ENCODE assay signal across 19 mouse cellular contexts in the genomic region with DNA sequence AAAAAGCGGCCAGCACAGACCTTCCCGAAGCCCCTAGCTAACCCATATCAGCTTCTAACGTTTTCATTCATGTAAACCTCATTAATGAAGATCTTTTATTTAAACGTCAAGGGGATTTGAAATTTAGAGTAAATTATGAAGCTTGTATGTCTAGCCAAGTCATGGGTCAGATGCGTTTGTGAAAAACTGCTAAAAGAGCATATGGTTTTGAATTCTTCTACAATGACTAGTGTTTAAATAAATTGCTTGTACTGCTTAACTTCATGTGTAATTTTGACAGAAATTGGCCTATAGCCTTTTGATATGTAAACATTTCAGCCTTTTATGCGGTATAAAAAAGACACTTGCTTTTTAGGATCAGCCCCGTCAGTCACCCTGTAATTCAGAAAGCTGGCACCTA. TPM values are rescaled to one million over a fixed set of nuclear protein-coding genes. Genes with fewer than 3 reads are reported as not detected.
DNase-seq lines count a peak whose midpoint lies in the region; ATAC-seq and TF ChIP-seq lines count a peak whose summit lies in the region.
"Had no signal": no experiment of that assay in that cellular context is flagged by ENCODE, and none has a peak within 500 bp of the region (broad histone marks: within the 10 kb centered on the region; RNA-seq: fewer than 3 reads in every experiment).

No protein-coding gene starts in this region.

- no peak overlapping the region for H3K4me2 ChIP-seq in hindbrain, embryonic 11.5 days (replicated peaks; ENCODE audit: low read depth, low read length)
- no peak overlapping the region for H3K4me2 ChIP-seq in hindbrain, embryonic 13.5 days
- no peak overlapping the region for H3K4me2 ChIP-seq in lung, embryonic 14.5 days
- H3K4me2 ChIP-seq in embryonic facial prominence, embryonic 12.5 days (replicated peaks), result peak overlapping the region; percentile 26; the same call in 1 of the 2 replicates
- H3K4me2 ChIP-seq: forebrain, embryonic 15.5 days; heart, embryonic 11.5 days; heart, embryonic 15.5 days had no signal

- no peak overlapping the region for H3K9ac ChIP-seq in hindbrain, embryonic 11.5 days (ENCODE audit: low read depth, low read length)
- no peak overlapping the region for H3K9ac ChIP-seq in hindbrain, embryonic 13.5 days
- no peak overlapping the region for H3K9ac ChIP-seq in lung, embryonic 14.5 days
- H3K9ac ChIP-seq in embryonic facial prominence, embryonic 12.5 days, result no peak overlapping the region
- H3K9ac ChIP-seq: forebrain, embryonic 15.5 days; heart, embryonic 15.5 days had no signal

- DNase-seq in hindbrain, embryonic 11.5 days (ENCODE audit: low spot score), result peak; percentile 37
- DNase-seq in lung, embryonic 14.5 days, result peak; percentile 14
- no peak for DNase-seq in lung, postnatal 4 days
- DNase-seq in Muller cell, postnatal 12 days (ENCODE audit: inconsistent ontology term), result peak; percentile 12
- DNase-seq in frontal cortex, adult 2 months (ENCODE audit: extremely low spot score in 1 of 2, low spot score in 1 of 2), result no peak
- DNase-seq in thymus, postnatal 14 days, result no peak
- DNase-seq: adrenal gland, adult 8-10 months; cerebellum, adult 11 months; cerebellum, adult 8-10 months; gastrocnemius, postnatal 10 days; heart, adult 2 months; heart, postnatal 14 days; kidney, adult 11 months had no signal

- H3K4me3 ChIP-seq in hindbrain, embryonic 11.5 days (ENCODE audit: low read depth, low read length), result no peak overlapping the region
- no peak overlapping the region for H3K4me3 ChIP-seq in hindbrain, embryonic 13.5 days
- no peak overlapping the region for H3K4me3 ChIP-seq in lung, embryonic 14.5 days (ENCODE audit: low read depth, low read length)
- no peak overlapping the region for H3K4me3 ChIP-seq in embryonic facial prominence, embryonic 12.5 days
- H3K4me3 ChIP-seq: forebrain, embryonic 15.5 days; heart, adult 2 months; heart, embryonic 15.5 days had no signal

- H3K27me3 ChIP-seq in hindbrain, embryonic 11.5 days (ENCODE audit: control insufficient read depth, insufficient read depth, low read length), result peaks cover 50% of the 10 kb centered on the region
- peaks cover 87% of the 10 kb centered on the region for H3K27me3 ChIP-seq in hindbrain, embryonic 13.5 days
- peaks cover 81% of the 10 kb centered on the region for H3K27me3 ChIP-seq in lung, embryonic 14.5 days (ENCODE audit: insufficient read depth, low read length)
- peaks cover 19% of the 10 kb centered on the region for H3K27me3 ChIP-seq in embryonic facial prominence, embryonic 12.5 days

- H3K9me3 ChIP-seq in hindbrain, embryonic 11.5 days (ENCODE audit: control insufficient read depth, low read length), result no peaks in the 10 kb centered on the region
- H3K9me3 ChIP-seq in hindbrain, embryonic 13.5 days, result no peaks in the 10 kb centered on the region
- no peaks in the 10 kb centered on the region for H3K9me3 ChIP-seq in lung, embryonic 14.5 days (ENCODE audit: low read depth, low read length)
- no peaks in the 10 kb centered on the region for H3K9me3 ChIP-seq in embryonic facial prominence, embryonic 12.5 days
- H3K9me3 ChIP-seq: forebrain, embryonic 15.5 days; heart, embryonic 15.5 days had no signal

- no peak overlapping the region for H3K27ac ChIP-seq in hindbrain, embryonic 11.5 days (ENCODE audit: low read depth, low read length)
- no peak overlapping the region for H3K27ac ChIP-seq in hindbrain, embryonic 13.5 days
- H3K27ac ChIP-seq in lung, embryonic 14.5 days (ENCODE audit: low read depth), result no peak overlapping the region
- H3K27ac ChIP-seq in embryonic facial prominence, embryonic 12.5 days, result peak overlapping the region; percentile 54; the same call in 1 of the 2 replicates
- H3K27ac ChIP-seq: forebrain, embryonic 15.5 days; heart, adult 2 months; heart, embryonic 15.5 days; hindbrain, postnatal 0 days had no signal

- 5% methylated on average over 7 of the region's 7 CpGs for WGBS in hindbrain, embryonic 11.5 days
- 3% methylated on average over 7 of the region's 7 CpGs for WGBS in hindbrain, embryonic 13.5 days
- 3% methylated on average over 7 of the region's 7 CpGs for WGBS in lung, embryonic 14.5 days
- 3% methylated on average over 7 of the region's 7 CpGs for WGBS in embryonic facial prominence, embryonic 12.5 days

- no peaks in the 10 kb centered on the region for H3K36me3 ChIP-seq in hindbrain, embryonic 11.5 days (ENCODE audit: control insufficient read depth, insufficient read depth, low read length)
- H3K36me3 ChIP-seq in hindbrain, embryonic 13.5 days, result no peaks in the 10 kb centered on the region
- H3K36me3 ChIP-seq in lung, embryonic 14.5 days (ENCODE audit: insufficient read depth), result no peaks in the 10 kb centered on the region
- no peaks in the 10 kb centered on the region for H3K36me3 ChIP-seq in embryonic facial prominence, embryonic 12.5 days
- H3K36me3 ChIP-seq: forebrain, embryonic 15.5 days; heart, embryonic 15.5 days had no signal

- H3K4me1 ChIP-seq in hindbrain, embryonic 11.5 days (replicated peaks; ENCODE audit: control insufficient read depth, insufficient read depth, low read length), result peaks cover 8% of the 10 kb centered on the region
- peaks cover 25% of the 10 kb centered on the region for H3K4me1 ChIP-seq in hindbrain, embryonic 13.5 days (replicated peaks)
- H3K4me1 ChIP-seq in lung, embryonic 14.5 days (ENCODE audit: insufficient read depth), result no peaks in the 10 kb centered on the region
- peaks cover 3% of the 10 kb centered on the region for H3K4me1 ChIP-seq in embryonic facial prominence, embryonic 12.5 days

- no peak for ATAC-seq in hindbrain, embryonic 11.5 days (ENCODE audit: low FRiP score)
- ATAC-seq in hindbrain, embryonic 13.5 days (ENCODE audit: low FRiP score), result no peak
- no peak for ATAC-seq in lung, embryonic 14.5 days (ENCODE audit: insufficient read depth)
- ATAC-seq in embryonic facial prominence, embryonic 12.5 days (ENCODE audit: insufficient number of reproducible peaks, insufficient read depth, low FRiP score, low TSS enrichment), result no peak
- ATAC-seq: forebrain, embryonic 15.5 days; hindbrain, postnatal 0 days had no signal

- no peak for TF ChIP-seq CTCF in lung, embryonic 14.5 days (IDR thresholded peaks at IDR 0.05; ENCODE audit: low read depth)

RNA-seq across cellular contexts. Expression of a gene that starts 4.4 kb away (rescaled TPM):
- 0.48 and 0.85 TPM in 2 replicates for polyA plus RNA-seq in hindbrain, embryonic 11.5 days (2014; fragmentation: Nextera tagmentation; extraction: Ambion mirVana)
- polyA plus RNA-seq in hindbrain, embryonic 13.5 days (2015; fragmentation: Nextera tagmentation; extraction: Ambion mirVana), result 0.31 TPM in 1 of 2 replicates, not detected in the other
- 0.34 TPM in 1 of 2 replicates, not detected in the other for polyA plus RNA-seq in lung, embryonic 14.5 days (2014; fragmentation: Nextera tagmentation; extraction: Ambion mirVana)
- polyA plus RNA-seq in embryonic facial prominence, embryonic 12.5 days (2016; fragmentation: Nextera tagmentation; extraction: Ambion mirVana), result 47.2 and 64.8 TPM in 2 replicates
- 0.13 TPM in 1 of 2 replicates, not detected in the other for polyA plus RNA-seq in frontal cortex, adult 2 months (2012; rRNA removed)
- polyA plus RNA-seq: hindbrain, postnatal 0 days had no signal

Comparison
In these comparisons a context has a peak if more than half of its experiments do, and no peak if none do; other contexts are left out.
1. DNase-seq: peak in hindbrain, embryonic 11.5 days (single experiment), lung, embryonic 14.5 days (single experiment) and Muller cell, postnatal 12 days (single experiment); none in lung, postnatal 4 days (0 of 2), frontal cortex, adult 2 months (0 of 2) and thymus, postnatal 14 days (single experiment).
2. RNA of a gene that starts 4.4 kb away (polyA plus RNA-seq): 47.2 to 64.8 TPM in embryonic facial prominence, embryonic 12.5 days; 0.48 to 0.85 TPM in hindbrain, embryonic 11.5 days, 0.31 TPM in hindbrain, embryonic 13.5 days, 0.34 TPM in lung, embryonic 14.5 days and 0.13 TPM in frontal cortex, adult 2 months; every median in the first group is over 10 times any median in the second.